Mouse (Mus musculus) heart, postnatal 0 days (tissue): ENCODE data around the gene Pde4c.

Experiments
- CTCF ChIP-seq: IDR thresholded peaks from 2 replicates; pipeline ENCODE4 v1.5.1; 2016; ENCODE audit warnings: antibody characterized with exemption, control low read depth, low read depth
- EP300 ChIP-seq: IDR thresholded peaks from 2 replicates; pipeline ENCODE4 v1.6.1; 2016; ENCODE audit warnings: antibody characterized with exemption, low read depth

DNA sequence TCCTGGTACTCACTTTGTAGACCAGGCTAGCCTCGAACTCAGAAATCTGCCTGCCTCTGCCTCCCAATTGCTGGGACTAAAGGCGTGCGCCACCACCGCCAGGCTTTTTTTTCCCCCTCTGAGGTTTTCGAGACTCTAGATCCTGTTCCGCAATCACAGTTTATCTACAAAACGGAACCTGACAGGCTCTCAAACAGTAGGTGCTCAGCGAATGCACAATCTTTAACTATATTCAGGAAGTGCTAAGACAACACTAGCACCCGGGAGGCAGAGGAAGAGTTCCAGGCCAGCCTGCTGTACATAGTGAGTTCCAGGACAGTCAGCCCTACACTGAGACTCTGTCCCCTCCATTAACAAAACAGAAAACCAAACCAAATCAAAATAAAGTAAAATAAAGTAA is 41.8 kb downstream of the Pde4c start:
- no peak for TF ChIP-seq CTCF
- TF ChIP-seq EP300: no peak
